Mouse (Mus musculus) kidney, adult 11 months (tissue): ENCODE results near the gene Spata13.

Source experiments
- DNase-seq: peaks from one replicate; pipeline ENCODE4 v3.0.0; 2022

Gene Spata13

DNA sequence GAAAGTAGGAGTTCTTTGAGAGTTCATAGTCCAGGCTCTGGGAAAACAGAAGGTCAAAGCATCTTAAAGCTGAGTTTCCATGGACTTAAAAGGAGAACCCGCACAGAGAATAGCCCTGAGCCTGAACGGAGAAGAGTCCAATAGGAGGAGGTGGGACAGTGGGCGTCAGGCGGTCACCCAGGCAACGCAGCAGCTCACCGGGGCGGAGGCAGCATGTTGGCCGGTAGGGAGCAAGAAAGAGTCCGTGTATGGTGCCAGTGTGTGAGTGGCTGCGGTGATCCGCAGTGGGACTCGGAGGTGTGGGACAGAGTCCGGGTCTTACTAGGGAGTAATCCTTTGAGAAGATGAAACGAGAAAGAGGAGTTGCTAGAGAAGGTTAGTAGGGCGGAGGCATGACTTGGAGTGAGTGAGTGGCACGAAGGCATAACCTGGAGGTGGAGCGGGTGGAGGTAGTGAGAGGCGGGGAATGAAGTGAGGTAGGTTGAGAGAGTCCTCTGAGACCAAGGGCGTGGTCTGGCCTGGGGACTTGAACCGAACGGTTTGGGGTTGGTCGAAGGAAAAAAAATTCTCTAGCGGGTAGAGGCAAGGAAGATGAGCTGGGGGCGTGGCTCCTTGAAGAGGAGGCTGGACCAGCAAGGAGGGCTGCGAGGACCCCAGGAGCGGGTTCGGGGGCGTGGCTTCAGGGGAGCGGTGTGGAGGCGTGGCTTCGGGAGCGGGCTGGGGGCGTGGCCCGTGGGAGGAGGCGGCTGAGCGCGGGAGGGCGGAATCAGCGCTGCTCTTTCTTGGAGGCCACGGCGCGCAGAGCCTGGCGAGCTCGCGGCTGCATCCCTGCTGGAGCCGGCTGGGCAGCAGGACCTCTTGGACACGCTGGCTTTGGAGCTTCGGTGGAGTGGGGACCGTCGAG is at the start of gene Spata13:
Spata13 (plus strand) TSS at position 41 of the 904 bp plus-strand sequence.
- DNase-seq = peak; percentile 92

GRCm38 (mm10) chr14:60586687-60587453 is 46.9 kb upstream of the Spata13 start:
- DNase-seq = no peak

- no peak for DNase-seq
Observed at GRCm38 (mm10) chr14:60589001-60589400, 44.8 kb upstream of the Spata13 start.

DNA sequence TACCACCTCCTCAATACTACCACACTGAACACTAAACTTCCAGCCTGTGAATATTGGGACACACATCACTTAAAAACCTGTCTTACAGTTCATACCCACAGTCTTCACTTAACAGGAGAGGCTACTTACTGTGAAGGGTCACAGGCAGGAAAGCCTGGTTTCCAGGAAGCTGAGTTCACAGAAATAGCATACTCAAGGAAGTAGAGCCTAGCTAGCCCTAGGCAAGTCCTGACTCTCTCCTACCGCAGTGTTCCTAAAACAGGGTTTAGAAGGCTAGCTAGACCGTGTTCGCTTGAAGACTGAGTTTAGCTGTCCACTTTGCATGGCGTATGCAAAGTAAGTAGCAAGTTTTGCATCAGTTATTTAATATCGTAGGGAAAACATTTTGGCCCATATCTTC is 41.5 kb upstream of the Spata13 start:
- DNase-seq = no peak

DNA sequence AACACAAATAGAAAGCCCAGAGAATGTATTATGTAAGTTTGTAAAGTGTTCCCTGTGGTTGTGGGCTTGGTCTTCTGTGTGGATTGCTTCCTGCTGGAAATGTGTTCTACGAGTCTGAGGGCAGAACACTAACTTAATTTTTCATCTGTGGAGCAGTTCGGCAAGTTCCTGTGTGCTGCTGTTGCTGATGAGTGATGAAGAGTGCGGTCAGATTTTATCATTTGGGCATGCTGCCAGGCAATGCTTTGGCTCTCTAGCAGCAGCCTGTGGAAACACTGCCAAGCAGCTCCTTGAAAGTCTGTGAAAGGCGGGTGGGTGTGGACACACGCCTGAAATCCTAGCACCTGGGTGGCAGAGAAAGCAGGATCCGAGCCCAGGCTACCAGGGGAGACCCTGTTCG is 41.0 kb upstream of the Spata13 start:
- peak; percentile 63 for DNase-seq

GRCm38 (mm10) chr14:60597571-60597970 is 36.2 kb upstream of the Spata13 start:
- peak; percentile 44 for DNase-seq

- DNase-seq = peak; percentile 26
Observed at GRCm38 (mm10) chr14:60599044-60599443, 34.8 kb upstream of the Spata13 start.

DNA sequence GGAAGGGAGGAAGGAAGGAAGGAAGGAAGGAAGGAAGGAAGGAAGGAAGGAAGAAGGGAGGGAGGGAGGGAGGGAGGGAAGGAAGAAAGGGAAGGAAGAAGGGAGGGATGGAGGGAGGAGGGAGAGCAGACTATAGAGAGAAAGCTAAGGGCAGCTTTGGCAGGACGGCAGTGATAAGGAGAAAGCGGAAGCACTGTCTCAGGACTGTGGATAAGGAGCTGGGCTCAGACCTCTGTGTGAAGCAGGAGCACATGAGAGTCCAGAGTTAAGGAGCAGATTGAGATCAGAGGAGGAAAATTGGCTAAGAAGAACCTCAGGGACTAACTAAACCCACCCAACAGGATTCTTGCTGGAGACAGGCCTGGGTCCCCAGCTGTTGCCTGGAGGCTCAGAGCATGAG is 28.2 kb upstream of the Spata13 start:
- no peak for DNase-seq

- DNase-seq = peak; percentile 17
Observed at GRCm38 (mm10) chr14:60606194-60606593, 27.6 kb upstream of the Spata13 start.

DNA sequence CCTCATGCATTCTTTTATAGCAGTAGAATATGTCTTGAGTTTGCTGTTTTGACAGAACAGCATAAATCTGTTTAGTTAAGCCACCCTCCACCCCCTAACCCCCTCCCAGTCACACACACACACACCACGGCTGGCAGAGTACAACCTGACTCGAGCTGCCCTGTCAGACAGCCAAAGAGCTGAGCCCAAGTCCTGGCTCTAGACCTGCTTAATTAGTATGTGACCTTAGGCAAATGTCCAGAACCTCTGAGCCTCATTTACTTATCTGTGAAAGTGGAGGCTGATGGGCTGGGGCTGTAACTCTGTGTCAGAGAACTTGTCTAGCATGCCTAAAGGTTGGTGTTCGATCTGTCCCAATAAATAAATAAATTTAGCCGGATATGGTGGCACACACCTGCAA is 26.1 kb upstream of the Spata13 start:
- no peak for DNase-seq

- DNase-seq = no peak
Observed at GRCm38 (mm10) chr14:60609160-60609559, 24.6 kb upstream of the Spata13 start.

GRCm38 (mm10) chr14:60612671-60613070 is 21.1 kb upstream of the Spata13 start:
- no peak for DNase-seq

DNA sequence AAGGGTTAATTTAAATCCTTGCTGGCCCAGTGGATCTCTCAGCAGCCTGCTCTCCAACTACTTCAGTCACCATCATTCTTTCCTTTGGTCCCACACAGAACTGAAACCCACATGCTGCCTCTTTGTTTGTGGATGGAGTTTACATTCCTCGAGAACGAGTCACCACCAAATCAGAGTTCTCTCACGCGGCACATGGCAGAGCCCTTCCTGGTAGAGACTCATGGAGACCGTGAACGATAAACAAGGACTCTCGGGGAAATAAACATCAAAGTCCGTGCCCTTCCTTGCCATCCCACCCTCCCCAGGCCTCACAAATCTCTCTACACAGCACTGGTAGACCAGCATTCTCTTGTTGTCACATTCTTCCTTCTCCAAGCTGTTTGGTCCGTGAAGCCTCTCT is 12.7 kb upstream of the Spata13 start:
- no peak for DNase-seq

- no peak for DNase-seq
Observed at GRCm38 (mm10) chr14:60625486-60625885, 8.3 kb upstream of the Spata13 start.

GRCm38 (mm10) chr14:60629887-60630460 is 3.8 kb upstream of the Spata13 start:
- DNase-seq = no peak

DNA sequence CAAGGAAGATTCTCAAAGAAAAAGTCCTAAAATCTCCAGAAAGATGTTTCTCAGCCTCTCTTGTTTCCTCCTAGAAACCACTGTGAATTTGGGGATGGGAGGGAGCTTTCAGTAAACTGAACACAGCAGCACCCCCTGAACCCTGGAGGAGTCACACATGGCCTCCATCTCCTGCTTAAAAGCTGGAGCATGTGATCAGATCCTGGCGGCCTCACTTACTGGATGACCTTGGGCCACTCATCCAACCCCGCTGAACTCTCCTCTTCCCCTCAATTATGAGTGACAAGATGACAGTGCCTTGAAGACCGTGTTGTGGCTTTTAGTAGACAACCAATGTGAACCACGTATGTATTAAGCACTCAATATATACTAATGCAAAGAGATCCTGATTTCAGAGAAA is 2.8 kb upstream of the Spata13 start:
- DNase-seq = no peak

- peak; percentile 74 for DNase-seq
Observed at GRCm38 (mm10) chr14:60634877-60635771, 1.3 kb downstream of the Spata13 start.

DNA sequence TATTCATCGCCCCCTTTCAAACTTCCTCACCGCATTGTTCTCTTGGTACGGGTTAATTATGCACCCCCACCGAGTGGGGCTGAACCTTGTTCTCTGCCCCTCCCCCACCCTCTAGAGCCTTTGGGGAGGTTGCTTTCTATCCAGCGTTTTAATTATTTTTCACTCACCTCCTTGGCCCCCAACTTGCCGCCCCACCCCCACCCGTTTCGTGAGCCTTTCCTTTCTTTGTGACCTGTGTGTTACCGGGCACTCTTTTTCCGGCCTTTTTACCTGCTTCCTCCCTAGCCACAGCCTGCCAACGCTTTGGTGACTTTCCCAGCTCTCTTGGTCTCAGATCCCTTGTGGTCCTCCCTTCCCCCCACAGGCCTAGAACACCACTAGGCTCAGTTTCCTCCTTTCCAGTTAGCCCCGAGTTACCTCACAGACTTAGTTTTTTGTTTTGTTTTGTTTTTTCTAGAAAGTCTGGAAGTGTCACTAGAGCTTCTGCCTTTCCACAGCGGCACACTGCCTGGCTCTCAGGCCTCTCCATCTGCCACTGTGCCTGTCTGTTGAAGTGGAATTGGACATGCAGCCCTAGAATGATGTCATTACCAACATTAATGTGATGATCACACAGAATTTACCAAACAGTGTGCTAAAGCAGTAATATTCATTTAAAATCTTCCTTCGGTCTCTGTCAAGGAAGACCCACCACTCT is 2.3 kb downstream of the Spata13 start:
- DNase-seq = peak; percentile 50

- no peak for DNase-seq
Observed at GRCm38 (mm10) chr14:60636608-60636980, 2.8 kb downstream of the Spata13 start.

- no peak for DNase-seq
Observed at GRCm38 (mm10) chr14:60636996-60637395, 3.2 kb downstream of the Spata13 start.

DNA sequence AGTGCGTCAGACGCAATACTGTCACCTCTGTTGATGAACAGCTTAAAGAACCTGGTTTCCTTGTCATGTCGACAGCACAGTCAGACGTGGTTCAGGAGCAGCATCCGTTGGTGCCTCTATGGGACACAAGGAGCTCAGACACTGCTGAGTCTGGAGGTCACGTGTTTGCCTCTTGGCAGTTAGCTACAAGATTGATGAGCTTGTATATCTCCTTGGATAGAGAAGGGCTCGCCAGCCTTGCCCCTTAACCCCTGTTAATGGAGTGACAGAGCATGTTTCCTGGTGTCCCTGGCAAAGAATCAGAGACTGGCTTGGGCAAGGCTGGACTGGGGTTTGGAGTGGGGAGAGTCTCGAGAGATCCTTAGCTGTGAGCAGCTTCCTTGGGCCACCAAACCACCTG is 4.4 kb downstream of the Spata13 start:
- peak; percentile 74 for DNase-seq

GRCm38 (mm10) chr14:60639195-60639594 is 5.4 kb downstream of the Spata13 start:
- DNase-seq = no peak
